Mouse (Mus musculus): ENCODE measurements around the gene Naalad2. TPM values are rescaled to one million over a fixed set of nuclear protein-coding genes. Genes with fewer than 3 reads are reported as not detected.

The Naalad2 gene
- polyA plus RNA-seq, 1 experiment from 2014 or later, result not detected

GRCm38 (mm10) chr9:18277497-18277896, 125.3 kb downstream of the Naalad2 start:
- Histone ChIP-seq H3K27ac (no peak overlapping the region), H3K4me3 (ENCODE audit: inconsistent target) (no peak overlapping the region), H3K79me2 (ENCODE audit: inconsistent target) (no peaks in the 10 kb centered on the region), H3K36me3 (ENCODE audit: inconsistent target) (no peaks in the 10 kb centered on the region)
- whole genome bisulfite sequencing (ENCODE audit: missing documents), result 75% methylated on average over 1 of the region's 1 CpGs

- WGBS (ENCODE audit: missing documents), result 85% methylated on average over 2 of the region's 2 CpGs
- Histone ChIP-seq H3K27ac (no peak overlapping the region), H3K36me3 (ENCODE audit: inconsistent target) (no peaks in the 10 kb centered on the region), H3K79me2 (ENCODE audit: inconsistent target) (no peaks in the 10 kb centered on the region), H3K4me3 (ENCODE audit: inconsistent target) (no peak overlapping the region)
These were observed 126.0 kb downstream of the Naalad2 start for GRCm38 (mm10) chr9:18276844-18277243.

- 93% methylated on average over 1 of the region's 1 CpGs for WGBS (ENCODE audit: missing documents)
- Histone ChIP-seq H3K36me3 (ENCODE audit: inconsistent target) (no peaks in the 10 kb centered on the region), H3K4me3 (ENCODE audit: inconsistent target) (no peak overlapping the region), H3K27ac (no peak overlapping the region), H3K79me2 (ENCODE audit: inconsistent target) (no peaks in the 10 kb centered on the region)
These were observed 126.9 kb downstream of the Naalad2 start for GRCm38 (mm10) chr9:18275901-18276300.

Other genes starting within 250 kb of the Naalad2 start
- gene Chordc1, start 110.9 kb downstream of the Naalad2 start, polyA plus RNA-seq (2018), result 34.6 to 47.5 TPM (median 38.4 TPM) in 3 replicates
- not detected in 3 replicates for gene Ubtfl1, start 1.4 kb upstream of the Naalad2 start, polyA plus RNA-seq (2018)
- not detected in 3 replicates for gene Mbd3l2, start 27.7 kb upstream of the Naalad2 start, polyA plus RNA-seq (2018)
- gene Zfp558, start 75.3 kb upstream of the Naalad2 start, polyA plus RNA-seq (2018), result 0.75 to 1.0 TPM (median 0.90 TPM) in 3 replicates
- gene Mbd3l1, start 75.4 kb upstream of the Naalad2 start, polyA plus RNA-seq (2018), result not detected in 3 replicates